Comparison of ENCODE assay signal across 7 mouse cellular contexts in the genomic region with DNA sequence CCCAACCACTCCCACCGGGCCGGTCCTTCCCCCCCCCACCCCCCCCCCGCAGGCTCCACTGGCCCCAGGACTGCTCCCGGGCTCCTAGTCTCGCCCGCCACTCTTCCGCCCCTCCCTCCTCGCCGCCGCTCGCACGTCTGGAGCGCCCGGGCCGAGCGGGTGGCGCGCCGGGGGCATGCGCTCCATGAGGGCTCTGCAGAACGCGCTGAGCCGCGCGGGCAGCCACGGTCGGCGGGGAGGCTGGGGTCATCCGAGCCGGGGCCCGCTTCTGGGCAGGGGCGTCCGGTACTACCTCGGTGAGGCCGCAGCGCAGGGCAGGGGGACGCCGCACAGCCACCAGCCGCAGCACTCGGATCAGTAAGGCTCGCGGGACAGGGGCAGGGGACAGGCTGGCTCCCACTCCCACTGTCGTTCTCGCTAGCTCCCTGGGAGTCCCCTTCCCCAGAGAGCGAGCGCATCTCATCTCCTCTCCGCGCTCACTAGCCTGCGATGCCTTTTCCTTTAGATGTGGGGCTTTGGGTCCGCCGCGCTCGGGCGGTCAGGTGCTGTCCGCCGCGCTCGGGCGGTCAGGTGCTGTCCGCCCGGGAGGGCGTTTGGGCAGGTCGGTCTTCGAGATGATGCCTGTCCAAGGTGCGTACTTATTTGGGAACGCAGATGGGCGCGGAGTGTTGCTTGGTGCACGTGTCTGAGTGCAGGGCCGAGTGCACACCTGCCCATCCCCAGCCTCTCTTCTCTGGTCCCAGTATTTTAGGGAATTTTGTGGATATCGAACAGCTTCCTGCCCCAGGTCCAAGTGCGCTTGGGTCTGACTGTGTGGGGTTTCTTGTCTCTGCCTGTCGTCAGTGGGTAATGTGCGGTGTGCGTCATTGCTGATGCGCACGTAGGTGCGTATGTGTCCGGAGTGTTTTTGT. TPM values are rescaled to one million over a fixed set of nuclear protein-coding genes. Genes with fewer than 3 reads are reported as not detected.
A peak's percentile ranks its signal among the peaks of the same experiment; 100 is the strongest.
DNase-seq lines count a peak whose midpoint lies in the region; ATAC-seq and TF ChIP-seq lines count a peak whose summit lies in the region.

No protein-coding gene starts in this region.

- no peak for DNase-seq in lung, postnatal 10 days
- peak; percentile 37 to 76 for DNase-seq in right cerebral cortex, postnatal 36 days (ENCODE audit: low spot score in 2 of 2)

- H3K4me3 ChIP-seq in lung, embryonic 16.5 days (ENCODE audit: low read length): peak overlapping the region; percentile 73
- H3K4me3 ChIP-seq in bone marrow, adult 2 months (replicated peaks; ENCODE audit: control insufficient read depth, low read depth, low read length): peak overlapping the region; percentile 54
- H3K4me3 ChIP-seq in embryonic facial prominence, embryonic 15.5 days (replicated peaks): peak overlapping the region; percentile 66
- H3K4me3 ChIP-seq in liver, embryonic 16.5 days (ENCODE audit: low read depth, low read length): peak overlapping the region; percentile 71

- TF ChIP-seq POLR2A in bone marrow, adult 2 months (IDR thresholded peaks at IDR 0.05; ENCODE audit: borderline replicate concordance, control insufficient read depth, low read depth, low read length): no peak

- no peaks in the 10 kb centered on the region for H3K36me3 ChIP-seq in lung, embryonic 16.5 days (ENCODE audit: control insufficient read depth, insufficient read depth, low read length)
- no peaks in the 10 kb centered on the region for H3K36me3 ChIP-seq in embryonic facial prominence, embryonic 15.5 days
- H3K36me3 ChIP-seq in liver, embryonic 16.5 days (ENCODE audit: control insufficient read depth, insufficient read depth): no peaks in the 10 kb centered on the region

- H3K4me1 ChIP-seq in lung, embryonic 16.5 days (replicated peaks; ENCODE audit: control insufficient read depth, insufficient read depth, low read length): peaks cover 8% of the 10 kb centered on the region
- H3K4me1 ChIP-seq in bone marrow, adult 2 months (ENCODE audit: control insufficient read depth, insufficient read depth, low read length): peaks cover 2% of the 10 kb centered on the region; the same call in 1 of the 2 replicates
- H3K4me1 ChIP-seq in embryonic facial prominence, embryonic 15.5 days: peaks cover 10% of the 10 kb centered on the region
- peaks cover 18% of the 10 kb centered on the region for H3K4me1 ChIP-seq in liver, embryonic 16.5 days (ENCODE audit: control insufficient read depth, low read depth, low read length)

- under 1% methylated on average over 64 of the region's 79 CpGs for WGBS in lung, embryonic 16.5 days
- 2% methylated on average over 77 of the region's 79 CpGs for WGBS in bone marrow, adult 2 months
- under 1% methylated on average over 76 of the region's 79 CpGs for whole genome bisulfite sequencing in embryonic facial prominence, embryonic 15.5 days
- 2% methylated on average over 68 of the region's 79 CpGs for WGBS in liver, embryonic 16.5 days (ENCODE audit: insufficient replicate concordance)

- H3K9ac ChIP-seq in lung, embryonic 16.5 days (ENCODE audit: low read length): peak overlapping the region; percentile 74
- H3K9ac ChIP-seq in embryonic facial prominence, embryonic 15.5 days: peak overlapping the region; percentile 53
- H3K9ac ChIP-seq in liver, embryonic 16.5 days (ENCODE audit: low read depth, low read length): peak overlapping the region; percentile 67

- peak overlapping the region; percentile 99 for H3K4me2 ChIP-seq in lung, embryonic 16.5 days (ENCODE audit: low read depth, low read length)
- H3K4me2 ChIP-seq in embryonic facial prominence, embryonic 15.5 days (replicated peaks): peak overlapping the region; percentile 99
- H3K4me2 ChIP-seq in liver, embryonic 16.5 days (ENCODE audit: low read depth, low read length): peak overlapping the region; percentile 97

- H3K27ac ChIP-seq in lung, embryonic 16.5 days (ENCODE audit: low read length): no peak overlapping the region
- H3K27ac ChIP-seq in bone marrow, adult 2 months (ENCODE audit: control insufficient read depth, insufficient read depth, low read depth, low read length, poor library complexity): no peak overlapping the region
- no peak overlapping the region for H3K27ac ChIP-seq in embryonic facial prominence, embryonic 15.5 days (replicated peaks)
- H3K27ac ChIP-seq in liver, embryonic 16.5 days (ENCODE audit: low read length): peak overlapping the region; percentile 65

- no peak for TF ChIP-seq CTCF in bone marrow, adult 2 months (IDR thresholded peaks at IDR 0.05; ENCODE audit: control insufficient read depth, insufficient read depth, low read length)

- peaks cover 5% of the 10 kb centered on the region; the same call in 1 of the 2 replicates for H3K27me3 ChIP-seq in lung, embryonic 16.5 days (ENCODE audit: control insufficient read depth, insufficient read depth, low read depth, low read length)
- peaks cover 19% of the 10 kb centered on the region for H3K27me3 ChIP-seq in embryonic facial prominence, embryonic 15.5 days
- peaks cover 27% of the 10 kb centered on the region for H3K27me3 ChIP-seq in liver, embryonic 16.5 days (ENCODE audit: control insufficient read depth, insufficient read depth, low read depth, low read length)

- peak; percentile 93 for ATAC-seq in lung, embryonic 16.5 days (ENCODE audit: low read depth)
- peak; percentile 89 for ATAC-seq in embryonic facial prominence, embryonic 15.5 days (ENCODE audit: insufficient number of reproducible peaks, low FRiP score, low TSS enrichment, low read depth)
- peak; percentile 47 for ATAC-seq in inflammation-experienced regulatory T-cells, adult 6 months
- ATAC-seq in liver, embryonic 16.5 days (ENCODE audit: low read depth): peak; percentile 85

- no peaks in the 10 kb centered on the region for H3K9me3 ChIP-seq in lung, embryonic 16.5 days (ENCODE audit: control insufficient read depth, low read length)
- no peaks in the 10 kb centered on the region for H3K9me3 ChIP-seq in embryonic facial prominence, embryonic 15.5 days (replicated peaks)
- no peaks in the 10 kb centered on the region for H3K9me3 ChIP-seq in liver, embryonic 16.5 days (replicated peaks; ENCODE audit: control insufficient read depth, low read length)

RNA-seq across cellular contexts. Expression of a gene that starts 0.5 kb away (rescaled TPM):
- 1.6 and 1.7 TPM in 2 replicates for polyA plus RNA-seq in lung, embryonic 16.5 days (2015; fragmentation: Nextera tagmentation; extraction: Ambion mirVana)
- 1.3 and 3.2 TPM in 2 replicates for polyA plus RNA-seq in bone marrow, adult 2 months (2011; ENCODE audit: insufficient read depth, insufficient read length, low replicate concordance, missing spikeins)
- 2.0 and 2.5 TPM in 2 replicates for polyA plus RNA-seq in embryonic facial prominence, embryonic 15.5 days (2015; fragmentation: Nextera tagmentation; extraction: Ambion mirVana)
- under 1 TPM in 2 of 3 experiments, not detected in 1; 0.28 to 0.58 TPM for polyA plus RNA-seq in inflammation-experienced regulatory T-cells, adult 6 months (2017; shearing (Covaris generic))
- 14.8 and 21.4 TPM in 2 replicates for polyA plus RNA-seq in liver, embryonic 16.5 days (2015; fragmentation: Nextera tagmentation; extraction: Ambion mirVana)

RNA-seq across cellular contexts. Expression of a gene that starts 14.7 kb away (rescaled TPM):
- polyA plus RNA-seq in lung, embryonic 16.5 days (2015; fragmentation: Nextera tagmentation; extraction: Ambion mirVana): 37.4 and 40.7 TPM in 2 replicates
- polyA plus RNA-seq in bone marrow, adult 2 months (2011; ENCODE audit: insufficient read depth, insufficient read length, low replicate concordance, missing spikeins): 5.9 and 16.2 TPM in 2 replicates
- 40.1 and 41.6 TPM in 2 replicates for polyA plus RNA-seq in embryonic facial prominence, embryonic 15.5 days (2015; fragmentation: Nextera tagmentation; extraction: Ambion mirVana)
- polyA plus RNA-seq in inflammation-experienced regulatory T-cells, adult 6 months (2017; shearing (Covaris generic)): 10 to 100 TPM; 24.7 to 29.4 (median 27.8) TPM
- polyA plus RNA-seq in liver, embryonic 16.5 days (2015; fragmentation: Nextera tagmentation; extraction: Ambion mirVana): 5.5 and 7.3 TPM in 2 replicates

RNA-seq across cellular contexts. Expression of a gene that starts 16.8 kb away (rescaled TPM):
- polyA plus RNA-seq in lung, embryonic 16.5 days (2015; fragmentation: Nextera tagmentation; extraction: Ambion mirVana): 24.1 and 24.5 TPM in 2 replicates
- polyA plus RNA-seq in bone marrow, adult 2 months (2011; ENCODE audit: insufficient read depth, insufficient read length, low replicate concordance, missing spikeins): 5.1 and 5.3 TPM in 2 replicates
- 30.8 TPM in 2 replicates for polyA plus RNA-seq in embryonic facial prominence, embryonic 15.5 days (2015; fragmentation: Nextera tagmentation; extraction: Ambion mirVana)
- 10 to 100 TPM in 2 of 3 experiments, 1 to 10 TPM in 1; 7.1 to 13.6 (median 13.5) TPM for polyA plus RNA-seq in inflammation-experienced regulatory T-cells, adult 6 months (2017; shearing (Covaris generic))
- polyA plus RNA-seq in liver, embryonic 16.5 days (2015; fragmentation: Nextera tagmentation; extraction: Ambion mirVana): 28.0 and 30.8 TPM in 2 replicates

RNA-seq across cellular contexts. Expression of a gene that starts 30.8 kb away (rescaled TPM):
- polyA plus RNA-seq in lung, embryonic 16.5 days (2015; fragmentation: Nextera tagmentation; extraction: Ambion mirVana): not detected in 2 replicates
- not detected in 2 replicates for polyA plus RNA-seq in bone marrow, adult 2 months (2011; ENCODE audit: insufficient read depth, insufficient read length, low replicate concordance, missing spikeins)
- 0.23 and 0.28 TPM in 2 replicates for polyA plus RNA-seq in embryonic facial prominence, embryonic 15.5 days (2015; fragmentation: Nextera tagmentation; extraction: Ambion mirVana)
- polyA plus RNA-seq in inflammation-experienced regulatory T-cells, adult 6 months (2017; shearing (Covaris generic)): not detected
- polyA plus RNA-seq in liver, embryonic 16.5 days (2015; fragmentation: Nextera tagmentation; extraction: Ambion mirVana): 0.05 TPM in 1 of 2 replicates, not detected in the other

RNA-seq across cellular contexts. Expression of a gene that starts 37.1 kb away (rescaled TPM):
- polyA plus RNA-seq in lung, embryonic 16.5 days (2015; fragmentation: Nextera tagmentation; extraction: Ambion mirVana): 52.1 and 58.4 TPM in 2 replicates
- 45.9 and 61.1 TPM in 2 replicates for polyA plus RNA-seq in bone marrow, adult 2 months (2011; ENCODE audit: insufficient read depth, insufficient read length, low replicate concordance, missing spikeins)
- 43.8 and 48.1 TPM in 2 replicates for polyA plus RNA-seq in embryonic facial prominence, embryonic 15.5 days (2015; fragmentation: Nextera tagmentation; extraction: Ambion mirVana)
- 10 to 100 TPM; 23.2 to 45.9 (median 27.2) TPM for polyA plus RNA-seq in inflammation-experienced regulatory T-cells, adult 6 months (2017; shearing (Covaris generic))
- polyA plus RNA-seq in liver, embryonic 16.5 days (2015; fragmentation: Nextera tagmentation; extraction: Ambion mirVana): 23.5 and 23.6 TPM in 2 replicates
